Mouse (Mus musculus) kidney, adult 2 months (tissue): ENCODE data around the gene Cd300ld5.

Experiments
- CTCF ChIP-seq: fragments of 200-500 bp; conservative IDR thresholded peaks from 2 replicates; pipeline ENCODE4 v1.5.1; 2011; ENCODE audit warnings: low read depth, mild to moderate bottlenecking, control low read depth, low read length, moderate library complexity, mixed read lengths; ENCODE audit not compliant: insufficient read depth, insufficient read length
- POLR2A ChIP-seq: fragments of 200-500 bp; IDR thresholded peaks from one replicate; pipeline ENCODE4 v1.6.1; 2011; ENCODE audit warnings: low read depth, low read length, control low read depth

DNA sequence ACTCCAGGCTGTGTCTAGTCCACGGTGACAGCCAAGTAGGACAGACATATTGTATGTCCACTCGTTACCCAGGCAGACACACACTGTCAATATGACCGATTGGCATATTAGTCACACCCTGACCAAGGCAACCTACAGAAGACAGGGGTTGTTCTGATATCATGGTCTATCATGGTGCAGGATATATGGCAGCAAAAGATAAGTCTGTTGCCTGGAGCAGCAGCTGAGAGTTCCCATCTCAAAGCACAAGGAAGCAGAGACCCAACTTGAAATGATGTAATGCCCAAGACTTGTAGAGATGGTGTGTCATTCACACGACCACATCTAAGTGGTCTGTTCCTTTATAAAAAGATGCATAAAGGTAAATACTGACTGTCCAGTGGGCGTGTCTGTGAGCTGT lies 41.1 kb upstream of the Cd300ld5 start:
- TF ChIP-seq POLR2A (no peak), CTCF (no peak)
